Mouse (Mus musculus): ENCODE results near the gene Cdh1. TPM values are rescaled to one million over a fixed set of nuclear protein-coding genes. Genes with fewer than 3 reads are reported as not detected.
"Not testable (repeated sequence)": the region's sequence is repeated elsewhere in the genome, so short reads cannot be mapped to it uniquely, and the experiment has no call there.

Gene Cdh1
- 0.06 and 0.48 TPM in 2 replicates for total RNA-seq (2021)
- long read RNA-seq, full-length matches to known transcripts = 5 of 11 reads
- long read RNA-seq, partial matches to known transcripts = 5 of 11 reads
- long read RNA-seq, other reads (novel, unspliced or antisense) = 1 of 11 reads

GRCm38 (mm10) chr8:106603131-106603819, at the start of gene Cdh1:
Cdh1 (plus strand) TSS chr8:106603351.
- peak; percentile 16 for DNase-seq

- DNase-seq = no peak
These were observed 49.1 kb upstream of the Cdh1 start for GRCm38 (mm10) chr8:106554011-106554410.

DNA sequence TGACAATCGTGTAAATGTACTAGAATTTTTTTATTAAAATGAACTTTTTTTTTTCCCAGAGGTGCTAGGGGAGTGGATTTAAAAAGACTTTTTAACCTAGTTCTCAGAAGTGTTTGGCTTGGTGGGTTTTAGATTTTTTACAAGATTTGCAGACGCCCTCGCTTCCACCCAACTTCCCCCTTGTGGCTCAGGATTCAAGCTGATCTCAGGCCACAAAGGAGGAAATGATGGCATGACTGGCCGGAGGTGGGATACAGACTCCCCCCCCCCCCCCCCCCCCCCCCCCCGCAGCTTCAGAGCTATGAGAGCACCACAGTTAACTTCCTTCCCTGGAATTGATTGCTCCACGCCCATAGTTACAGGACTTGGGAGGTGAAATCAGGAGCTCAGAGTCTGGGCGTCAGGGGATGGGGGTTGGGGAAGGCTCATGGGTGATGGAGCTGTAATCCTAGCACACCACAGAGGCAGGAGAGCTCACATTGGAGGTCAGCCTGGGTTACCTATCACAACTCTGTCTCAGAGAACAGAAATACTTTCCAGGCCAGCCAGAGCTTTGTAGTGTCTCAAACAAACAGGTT, 47.0 kb upstream of the Cdh1 start:
- no peak for DNase-seq

DNA sequence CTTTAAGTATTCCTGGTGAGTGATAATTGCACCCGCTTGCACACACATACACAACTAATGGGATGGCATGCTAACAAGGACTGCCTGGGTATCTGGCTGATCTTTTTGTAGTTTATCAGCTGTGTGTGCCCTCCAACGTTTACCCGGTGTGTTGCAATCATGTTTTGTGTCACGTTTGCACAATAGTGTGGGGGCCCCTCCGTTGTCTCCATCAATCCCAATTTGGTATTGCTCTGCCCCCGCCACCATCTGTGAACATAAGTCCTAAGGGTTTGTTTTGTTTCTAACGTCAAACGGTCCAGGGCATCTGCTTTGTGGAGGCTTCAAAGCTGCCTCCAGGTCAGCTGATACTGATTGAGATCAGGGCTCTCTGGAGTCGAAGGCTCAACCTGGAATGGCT, 43.3 kb upstream of the Cdh1 start:
- DNase-seq = no peak

GRCm38 (mm10) chr8:106561097-106561865, 41.9 kb upstream of the Cdh1 start:
- DNase-seq = peak; percentile 72

GRCm38 (mm10) chr8:106563691-106564182, 39.4 kb upstream of the Cdh1 start:
- no peak for DNase-seq

- DNase-seq = no peak
These were observed 34.1 kb upstream of the Cdh1 start for GRCm38 (mm10) chr8:106569006-106569405.

DNA sequence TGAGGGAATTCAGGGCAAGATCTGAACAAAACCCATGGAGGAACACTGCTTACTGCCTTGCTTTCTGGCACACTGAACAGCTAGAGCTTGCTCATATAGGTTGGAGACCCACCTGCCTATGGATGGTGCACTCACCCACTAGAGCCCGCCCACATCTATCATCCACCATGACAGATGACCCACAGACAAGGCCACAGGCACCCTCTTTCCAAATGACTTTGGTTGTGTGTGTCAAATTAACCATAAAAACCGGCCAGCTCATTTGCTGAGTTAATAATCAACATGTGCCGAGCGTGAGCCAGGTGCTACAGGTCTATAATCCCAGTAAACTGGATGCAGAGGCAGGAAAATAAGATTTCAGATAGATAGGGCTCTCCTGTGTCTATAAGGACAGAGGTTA, 32.8 kb upstream of the Cdh1 start:
- no peak for DNase-seq

GRCm38 (mm10) chr8:106571551-106572172, 31.5 kb upstream of the Cdh1 start:
- no peak for DNase-seq

DNA sequence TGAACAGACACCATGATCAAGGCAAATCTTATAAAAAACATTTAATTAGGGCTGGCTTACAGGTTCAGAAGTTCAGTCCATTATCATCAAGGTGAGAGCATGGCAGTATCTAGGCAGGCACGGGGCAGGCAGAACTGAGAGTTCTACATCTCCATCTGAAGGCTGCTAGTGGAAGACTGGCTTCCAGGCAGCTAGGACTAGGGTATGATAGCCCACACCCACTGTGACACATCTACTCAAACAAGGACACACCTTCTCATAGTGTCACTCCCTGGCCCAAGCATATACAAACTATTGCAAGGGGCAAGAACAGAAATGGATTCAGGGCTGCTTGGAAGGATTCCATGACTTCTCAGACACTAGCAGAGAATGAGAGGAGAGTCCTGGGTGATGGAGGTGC, 31.0 kb upstream of the Cdh1 start:
- DNase-seq = not testable (repeated sequence)

- DNase-seq = not testable (repeated sequence)
These were observed 30.0 kb upstream of the Cdh1 start, which contains the start of gene Gm10073 for GRCm38 (mm10) chr8:106573168-106573567. Gm10073 (minus strand) TSS chr8:106573461.

- no peak for DNase-seq
These were observed 28.9 kb upstream of the Cdh1 start for GRCm38 (mm10) chr8:106574283-106574682.

- peak; percentile 13 for DNase-seq
These were observed 26.1 kb upstream of the Cdh1 start for GRCm38 (mm10) chr8:106576849-106577555.

GRCm38 (mm10) chr8:106579510-106579909, 23.6 kb upstream of the Cdh1 start:
- no peak for DNase-seq

DNA sequence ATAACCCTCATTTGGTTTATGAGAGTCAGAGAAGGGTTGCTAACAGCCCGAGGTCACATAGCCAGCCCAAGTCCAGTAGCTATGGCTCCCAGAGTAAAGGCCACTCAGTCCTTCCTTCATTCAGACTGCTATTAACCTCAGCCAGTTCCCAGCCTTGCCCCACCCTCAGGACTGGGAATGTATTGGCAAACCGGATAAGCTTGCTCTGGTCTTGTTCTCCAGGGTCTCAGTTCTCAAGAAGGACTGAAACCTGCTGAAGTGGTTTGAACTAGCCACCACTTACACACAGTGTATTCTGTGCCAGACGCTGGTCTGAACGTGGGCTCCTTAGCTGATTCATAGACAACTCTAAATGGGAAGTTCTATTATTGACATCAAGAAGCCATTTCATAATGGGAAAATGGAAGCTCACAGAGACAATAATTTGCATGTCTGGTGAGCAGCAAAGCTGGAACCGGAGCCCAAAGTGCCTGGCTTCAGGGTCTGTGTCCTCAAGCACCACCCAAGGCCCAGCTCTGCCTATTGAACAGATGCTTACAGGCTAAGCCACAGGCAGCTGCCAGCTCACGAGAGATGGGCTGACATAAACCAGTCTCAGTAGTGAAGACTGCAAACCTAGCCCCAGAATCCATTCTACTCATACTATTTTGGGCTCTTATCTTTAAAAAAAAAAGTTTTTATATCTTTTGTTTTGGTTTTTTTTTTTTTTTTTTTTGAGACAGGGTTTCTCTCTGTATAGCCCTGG, 21.6 kb upstream of the Cdh1 start:
- DNase-seq = no peak

DNA sequence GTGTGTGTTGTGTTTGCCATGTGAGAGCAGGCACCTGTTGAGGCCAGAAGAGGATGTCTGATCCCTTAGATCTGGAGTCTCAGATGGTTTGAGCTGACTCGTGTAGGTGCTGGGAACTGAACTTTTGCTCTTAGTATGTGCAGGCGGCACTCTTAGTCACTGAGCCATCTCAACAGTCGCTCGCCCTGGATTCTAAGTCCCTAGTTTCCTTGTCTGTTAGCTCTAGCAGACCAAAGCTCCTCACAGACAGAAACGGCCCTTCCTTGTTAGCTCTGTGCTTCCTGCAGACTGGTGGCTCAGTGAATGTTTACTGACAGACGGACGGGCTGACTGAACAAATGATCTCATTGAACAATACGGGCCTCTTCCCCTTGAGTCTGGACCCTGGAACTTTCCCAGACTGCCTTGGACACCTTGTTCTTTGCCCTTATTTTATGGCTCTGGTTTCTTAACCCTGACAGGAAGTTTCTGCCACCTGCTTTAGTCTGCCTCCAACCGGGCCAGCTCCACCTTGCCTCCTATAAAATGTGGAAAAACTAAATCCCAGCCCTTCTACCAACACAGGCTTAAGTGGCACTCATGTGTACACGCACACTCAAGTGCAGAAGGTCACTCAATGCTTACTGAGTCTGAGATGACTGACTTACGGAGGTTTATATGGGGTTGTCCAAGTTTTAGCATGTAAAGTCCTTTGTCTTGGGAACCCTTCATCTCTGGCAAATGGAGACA, 18.0 kb upstream of the Cdh1 start:
- DNase-seq = no peak

DNA sequence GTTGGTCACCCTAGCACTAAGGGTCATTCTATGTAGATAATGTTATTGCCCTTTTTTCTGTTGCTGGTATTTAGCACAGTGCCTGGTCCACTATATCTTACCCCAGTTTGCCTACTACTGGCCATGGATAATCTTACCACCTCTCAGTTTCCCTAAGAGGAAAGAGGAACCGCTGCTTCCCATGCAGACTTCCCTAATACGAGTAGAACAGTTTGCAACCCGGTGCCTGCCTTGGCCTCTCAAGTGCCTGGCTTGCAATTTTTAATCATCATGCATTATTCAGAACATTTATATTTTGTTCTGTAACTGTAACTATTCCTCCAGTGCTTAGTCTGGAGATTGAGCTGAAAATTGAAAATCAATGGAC, 17.5 kb upstream of the Cdh1 start:
- no peak for DNase-seq

GRCm38 (mm10) chr8:106586896-106587295, 16.3 kb upstream of the Cdh1 start:
- no peak for DNase-seq

- DNase-seq = no peak
These were observed 14.4 kb upstream of the Cdh1 start for GRCm38 (mm10) chr8:106588443-106589431.

Measured in adrenal gland, postnatal 25 days (tissue).